Mouse (Mus musculus): ENCODE measurements around the gene Pcolce2. TPM values are rescaled to one million over a fixed set of nuclear protein-coding genes. Genes with fewer than 3 reads are reported as not detected.

Gene Pcolce2
- total RNA-seq, 1 experiment: 27.0 TPM

- in situ Hi-C loops (cut with MboI; ENCODE audit: low sequenced_read_pairs in 2 of 2, unreplicated experiment in 2 of 2): no loop called here
- TF ChIP-seq MAFK (IDR thresholded peaks at IDR 0.05; ENCODE audit: insufficient read depth, low read depth, low read length): no peak
- TF ChIP-seq HCFC1 (IDR thresholded peaks at IDR 0.05; ENCODE audit: borderline replicate concordance, insufficient read depth, low read length): no peak
- TF ChIP-seq ZNF384 (IDR thresholded peaks at IDR 0.05; ENCODE audit: low read depth, low read length): no peak
- no peak for DNase-seq (ENCODE audit: low read depth, low spot score)
- Histone ChIP-seq H3K9ac (ENCODE audit: insufficient read depth, low read depth, low read length, poor library complexity, severe bottlenecking) (no peak overlapping the region), H3K9me3 (ENCODE audit: control insufficient read depth, insufficient read depth, low read depth, low read length) (no peaks in the 10 kb centered on the region), H3K36me3 (ENCODE audit: control insufficient read depth, insufficient read depth, low read length, poor library complexity, severe bottlenecking) (no peaks in the 10 kb centered on the region; the same call in 1 of the 2 replicates), H3K4me3 (ENCODE audit: insufficient read depth in 1 of 2, low read depth in 1 of 2, low read length in 2 of 2, poor library complexity in 1 of 2, severe bottlenecking in 1 of 2) (no peak overlapping the region), H3K4me1 (ENCODE audit: control insufficient read depth in 2 of 2, insufficient read depth in 2 of 2, low read length in 2 of 2, poor library complexity in 1 of 2) (peaks cover 0 to 5% of the 10 kb centered on the region in 2 experiments; a peak in 1 of 4 replicates), H3K27ac (ENCODE audit: insufficient read depth, low read depth, low read length, poor library complexity, severe bottlenecking) (no peak overlapping the region)
Observed at GRCm38 (mm10) chr9:95668306-95668705, 30.9 kb downstream of the Pcolce2 start.

GRCm38 (mm10) chr9:95672331-95672730 is 34.9 kb downstream of the Pcolce2 start:
- in situ Hi-C loops (cut with MboI; ENCODE audit: low sequenced_read_pairs in 2 of 2, unreplicated experiment in 2 of 2): no loop called here
- Histone ChIP-seq H3K4me3 (ENCODE audit: insufficient read depth in 1 of 2, low read depth in 1 of 2, low read length in 2 of 2, poor library complexity in 1 of 2, severe bottlenecking in 1 of 2) (no peak overlapping the region), H3K27ac (ENCODE audit: insufficient read depth, low read depth, low read length, poor library complexity, severe bottlenecking) (no peak overlapping the region), H3K36me3 (ENCODE audit: control insufficient read depth, insufficient read depth, low read length, poor library complexity, severe bottlenecking) (peaks cover 11% of the 10 kb centered on the region; the same call in 1 of the 2 replicates), H3K4me1 (ENCODE audit: control insufficient read depth in 2 of 2, insufficient read depth in 2 of 2, low read length in 2 of 2, poor library complexity in 1 of 2) (peaks cover 0 to 5% of the 10 kb centered on the region in 2 experiments; a peak in 1 of 4 replicates), H3K9me3 (ENCODE audit: control insufficient read depth, insufficient read depth, low read depth, low read length) (0 out of 2 replicates have a peak, but pooled peaks cover under 1% of the 10 kb centered on the region), H3K9ac (ENCODE audit: insufficient read depth, low read depth, low read length, poor library complexity, severe bottlenecking) (no peak overlapping the region)
- TF ChIP-seq CHD2 (IDR thresholded peaks at IDR 0.05; ENCODE audit: low read depth, low read length): no peak
- no peak for TF ChIP-seq ZC3H11A (IDR thresholded peaks at IDR 0.05; ENCODE audit: borderline replicate concordance, low read depth, low read length)
- no peak for TF ChIP-seq ZNF384 (IDR thresholded peaks at IDR 0.05; ENCODE audit: low read depth, low read length)
- DNase-seq (ENCODE audit: low read depth, low spot score): no peak

- no peak overlapping the region for H3K27ac ChIP-seq (ENCODE audit: insufficient read depth, low read depth, low read length, poor library complexity, severe bottlenecking)
- H3K9me3 ChIP-seq (ENCODE audit: control insufficient read depth, insufficient read depth, low read depth, low read length): 0 out of 2 replicates have a peak, but pooled peaks cover 2% of the 10 kb centered on the region
- peaks cover 0 to 4% of the 10 kb centered on the region in 2 experiments; a peak in 1 of 4 replicates for H3K4me1 ChIP-seq (ENCODE audit: control insufficient read depth in 2 of 2, insufficient read depth in 2 of 2, low read length in 2 of 2, poor library complexity in 1 of 2)
- in situ Hi-C loops (cut with MboI; ENCODE audit: low sequenced_read_pairs in 2 of 2, unreplicated experiment in 2 of 2): no loop called here
- H3K36me3 ChIP-seq (ENCODE audit: control insufficient read depth, insufficient read depth, low read length, poor library complexity, severe bottlenecking): peaks cover 11% of the 10 kb centered on the region; the same call in 1 of the 2 replicates
- peak; percentile 43 for DNase-seq (ENCODE audit: low read depth, low spot score)
- no peak overlapping the region for H3K9ac ChIP-seq (ENCODE audit: insufficient read depth, low read depth, low read length, poor library complexity, severe bottlenecking)
- no peak overlapping the region for H3K4me3 ChIP-seq (ENCODE audit: insufficient read depth in 1 of 2, low read depth in 1 of 2, low read length in 2 of 2, poor library complexity in 1 of 2, severe bottlenecking in 1 of 2)
- TF ChIP-seq MAFK (IDR thresholded peaks at IDR 0.05; ENCODE audit: insufficient read depth, low read depth, low read length) (no peak), ZC3H11A (IDR thresholded peaks at IDR 0.05; ENCODE audit: borderline replicate concordance, low read depth, low read length) (no peak), CHD2 (IDR thresholded peaks at IDR 0.05; ENCODE audit: low read depth, low read length) (no peak), HCFC1 (IDR thresholded peaks at IDR 0.05; ENCODE audit: borderline replicate concordance, insufficient read depth, low read length) (no peak), ZNF384 (IDR thresholded peaks at IDR 0.05; ENCODE audit: low read depth, low read length) (no peak)
Observed at GRCm38 (mm10) chr9:95672760-95673159, 35.4 kb downstream of the Pcolce2 start.

GRCm38 (mm10) chr9:95675064-95675699 is 37.8 kb downstream of the Pcolce2 start:
- Histone ChIP-seq H3K9ac (ENCODE audit: insufficient read depth, low read depth, low read length, poor library complexity, severe bottlenecking) (no peak overlapping the region), H3K27ac (ENCODE audit: insufficient read depth, low read depth, low read length, poor library complexity, severe bottlenecking) (peak overlapping the region; percentile 89; the same call in 1 of the 2 replicates), H3K9me3 (ENCODE audit: control insufficient read depth, insufficient read depth, low read depth, low read length) (0 out of 2 replicates have a peak, but pooled peaks cover 2% of the 10 kb centered on the region), H3K4me3 (ENCODE audit: insufficient read depth in 1 of 2, low read depth in 1 of 2, low read length in 2 of 2, poor library complexity in 1 of 2, severe bottlenecking in 1 of 2) (no peak overlapping the region), H3K4me1 (ENCODE audit: control insufficient read depth in 2 of 2, insufficient read depth in 2 of 2, low read length in 2 of 2, poor library complexity in 1 of 2) (no peaks in the 10 kb centered on the region), H3K36me3 (ENCODE audit: control insufficient read depth, insufficient read depth, low read length, poor library complexity, severe bottlenecking) (peaks cover 11% of the 10 kb centered on the region; the same call in 1 of the 2 replicates)
- no peak for DNase-seq (ENCODE audit: low read depth, low spot score)
- in situ Hi-C loops (cut with MboI; ENCODE audit: low sequenced_read_pairs in 2 of 2, unreplicated experiment in 2 of 2): no loop called here
- TF ChIP-seq ZC3H11A (IDR thresholded peaks at IDR 0.05; ENCODE audit: borderline replicate concordance, low read depth, low read length): no peak
- TF ChIP-seq ZNF384 (IDR thresholded peaks at IDR 0.05; ENCODE audit: low read depth, low read length): no peak
- TF ChIP-seq MAFK (IDR thresholded peaks at IDR 0.05; ENCODE audit: insufficient read depth, low read depth, low read length): no peak
- no peak for TF ChIP-seq HCFC1 (IDR thresholded peaks at IDR 0.05; ENCODE audit: borderline replicate concordance, insufficient read depth, low read length)
- no peak for TF ChIP-seq CHD2 (IDR thresholded peaks at IDR 0.05; ENCODE audit: low read depth, low read length)

Data from ES-E14 (cell line).